Mouse (Mus musculus): ENCODE measurements around the gene Adamts17. TPM values are rescaled to one million over a fixed set of nuclear protein-coding genes. Genes with fewer than 3 reads are reported as not detected.

The Adamts17 gene
- polyA plus RNA-seq, 1 experiment from 2014 or later: 6.4 TPM

GRCm38 (mm10) chr7:67072015-67072685 lies 232.6 kb downstream of the Adamts17 start:
- Histone ChIP-seq H3K9ac (no peak overlapping the region), H3K36me3 (no peaks in the 10 kb centered on the region), H3K9me3 (no peaks in the 10 kb centered on the region), H3K4me1 (replicated peaks) (no peaks in the 10 kb centered on the region), H3K27ac (replicated peaks) (no peak overlapping the region), H3K4me3 (no peak overlapping the region), H3K27me3 (no peaks in the 10 kb centered on the region), H3K4me2 (no peak overlapping the region)
- ATAC-seq (ENCODE audit: low read depth): no peak
- 79% methylated on average over 10 of the region's 10 CpGs for WGBS

GRCm38 (mm10) chr7:67082751-67083150 lies 243.2 kb downstream of the Adamts17 start:
- H3K4me2 ChIP-seq: no peak overlapping the region
- no peaks in the 10 kb centered on the region for H3K4me1 ChIP-seq (replicated peaks)
- ATAC-seq (ENCODE audit: low read depth): no peak
- H3K27ac ChIP-seq (replicated peaks): no peak overlapping the region
- no peak overlapping the region for H3K9ac ChIP-seq
- WGBS: 90% methylated on average over 10 of the region's 10 CpGs
- no peaks in the 10 kb centered on the region for H3K36me3 ChIP-seq
- H3K9me3 ChIP-seq: no peaks in the 10 kb centered on the region
- H3K4me3 ChIP-seq: no peak overlapping the region
- no peaks in the 10 kb centered on the region; the same call in none of the 2 replicates for H3K27me3 ChIP-seq

- Histone ChIP-seq H3K9ac (no peak overlapping the region), H3K4me3 (no peak overlapping the region), H3K4me1 (replicated peaks) (no peaks in the 10 kb centered on the region), H3K9me3 (no peaks in the 10 kb centered on the region), H3K27ac (replicated peaks) (no peak overlapping the region), H3K27me3 (no peaks in the 10 kb centered on the region; the same call in none of the 2 replicates), H3K36me3 (no peaks in the 10 kb centered on the region), H3K4me2 (no peak overlapping the region)
- ATAC-seq (ENCODE audit: low read depth): no peak
- 28% methylated on average over 6 of the region's 6 CpGs for WGBS
Observed at GRCm38 (mm10) chr7:67087759-67088158, 248.2 kb downstream of the Adamts17 start.

GRCm38 (mm10) chr7:67097096-67097495 lies 257.6 kb downstream of the Adamts17 start:
- WGBS: 85% methylated on average over 2 of the region's 2 CpGs
- no peak for ATAC-seq (ENCODE audit: low read depth)
- Histone ChIP-seq H3K9me3 (no peaks in the 10 kb centered on the region), H3K27ac (replicated peaks) (no peak overlapping the region), H3K4me3 (no peak overlapping the region), H3K4me2 (no peak overlapping the region), H3K27me3 (no peaks in the 10 kb centered on the region), H3K9ac (no peak overlapping the region), H3K4me1 (replicated peaks) (no peaks in the 10 kb centered on the region), H3K36me3 (no peaks in the 10 kb centered on the region)

GRCm38 (mm10) chr7:67101418-67101973 lies 262.0 kb downstream of the Adamts17 start:
- H3K4me2 ChIP-seq: no peak overlapping the region
- no peaks in the 10 kb centered on the region for H3K4me1 ChIP-seq (replicated peaks)
- H3K27me3 ChIP-seq: no peaks in the 10 kb centered on the region
- H3K36me3 ChIP-seq: no peaks in the 10 kb centered on the region
- ATAC-seq (ENCODE audit: low read depth): no peak
- 89% methylated on average over 3 of the region's 3 CpGs for WGBS
- H3K4me3 ChIP-seq: no peak overlapping the region
- no peak overlapping the region for H3K27ac ChIP-seq (replicated peaks)
- H3K9me3 ChIP-seq: no peaks in the 10 kb centered on the region
- no peak overlapping the region for H3K9ac ChIP-seq

GRCm38 (mm10) chr7:67110551-67111159 lies 271.1 kb downstream of the Adamts17 start:
- Histone ChIP-seq H3K36me3 (no peaks in the 10 kb centered on the region), H3K4me2 (peak overlapping the region; percentile 24; the same call in 1 of the 2 replicates), H3K27me3 (no peaks in the 10 kb centered on the region), H3K9me3 (no peaks in the 10 kb centered on the region), H3K4me3 (no peak overlapping the region), H3K9ac (no peak overlapping the region), H3K4me1 (replicated peaks) (peaks cover 33% of the 10 kb centered on the region), H3K27ac (replicated peaks) (peak overlapping the region; percentile 84)
- ATAC-seq (ENCODE audit: low read depth): peak; percentile 89
- WGBS: 54% methylated on average over 12 of the region's 12 CpGs

- no peak for ATAC-seq (ENCODE audit: low read depth)
- Histone ChIP-seq H3K4me2 (no peak overlapping the region), H3K27me3 (no peaks in the 10 kb centered on the region), H3K4me1 (replicated peaks) (peaks cover 33% of the 10 kb centered on the region), H3K9me3 (no peaks in the 10 kb centered on the region), H3K4me3 (no peak overlapping the region), H3K9ac (no peak overlapping the region), H3K27ac (replicated peaks) (no peak overlapping the region), H3K36me3 (no peaks in the 10 kb centered on the region)
- WGBS: 65% methylated on average over 14 of the region's 14 CpGs
Observed at GRCm38 (mm10) chr7:67112495-67113216, 273.1 kb downstream of the Adamts17 start.

- WGBS: 93% methylated on average over 3 of the region's 3 CpGs
- ATAC-seq (ENCODE audit: low read depth): no peak
- Histone ChIP-seq H3K4me2 (no peak overlapping the region), H3K9me3 (no peaks in the 10 kb centered on the region), H3K27ac (replicated peaks) (no peak overlapping the region), H3K36me3 (no peaks in the 10 kb centered on the region), H3K27me3 (no peaks in the 10 kb centered on the region), H3K4me1 (replicated peaks) (peaks cover 33% of the 10 kb centered on the region), H3K9ac (no peak overlapping the region), H3K4me3 (no peak overlapping the region)
Observed at GRCm38 (mm10) chr7:67114056-67114455, 274.5 kb downstream of the Adamts17 start.

- peaks cover 23% of the 10 kb centered on the region for H3K4me1 ChIP-seq (replicated peaks)
- H3K4me3 ChIP-seq: no peak overlapping the region
- no peak for ATAC-seq (ENCODE audit: low read depth)
- no peaks in the 10 kb centered on the region for H3K27me3 ChIP-seq
- H3K27ac ChIP-seq (replicated peaks): no peak overlapping the region
- H3K9me3 ChIP-seq: no peaks in the 10 kb centered on the region
- no peak overlapping the region for H3K9ac ChIP-seq
- 93% methylated on average over 3 of the region's 3 CpGs for WGBS
- no peak overlapping the region for H3K4me2 ChIP-seq
- no peaks in the 10 kb centered on the region for H3K36me3 ChIP-seq
Observed at GRCm38 (mm10) chr7:67115056-67115455, 275.5 kb downstream of the Adamts17 start.

- no peak overlapping the region for H3K4me2 ChIP-seq
- no peak overlapping the region for H3K27ac ChIP-seq (replicated peaks)
- no peak for ATAC-seq (ENCODE audit: low read depth)
- no peaks in the 10 kb centered on the region for H3K36me3 ChIP-seq
- no peak overlapping the region for H3K9ac ChIP-seq
- H3K4me3 ChIP-seq: no peak overlapping the region
- WGBS: 74% methylated on average over 2 of the region's 2 CpGs
- H3K9me3 ChIP-seq: no peaks in the 10 kb centered on the region
- H3K4me1 ChIP-seq (replicated peaks): no peaks in the 10 kb centered on the region
- H3K27me3 ChIP-seq: no peaks in the 10 kb centered on the region
Observed at GRCm38 (mm10) chr7:67135140-67135539, 295.6 kb downstream of the Adamts17 start.

GRCm38 (mm10) chr7:67142347-67143015 lies 302.9 kb downstream of the Adamts17 start:
- Histone ChIP-seq H3K9ac (peak overlapping the region; percentile 26; the same call in 1 of the 2 replicates), H3K9me3 (no peaks in the 10 kb centered on the region), H3K36me3 (no peaks in the 10 kb centered on the region), H3K4me3 (no peak overlapping the region), H3K27ac (replicated peaks) (peak overlapping the region; percentile 63), H3K4me1 (replicated peaks) (peaks cover 32% of the 10 kb centered on the region), H3K4me2 (peak overlapping the region; percentile 4; the same call in 1 of the 2 replicates), H3K27me3 (no peaks in the 10 kb centered on the region)
- 7% methylated on average over 11 of the region's 11 CpGs for WGBS
- peak; percentile 53; the same call in 1 of the 2 replicates for ATAC-seq (ENCODE audit: low read depth)

All from neural tube, embryonic 13.5 days (tissue).